Mouse (Mus musculus) ES-Bruce4 (cell line): ENCODE measurements at regions not wholly inside any gene's neighbourhood (a gene's known extent, or its start where the extent isn't known, plus 50 kb on each side); places are given as distances from the start of the nearest gene placed in this dataset.

ENCODE experiments used
- H3K27ac ChIP-seq: 2 replicates; pipeline ENCODE4 v1.5.1; 2012; ENCODE audit warnings: low read length, inconsistent platforms; ENCODE audit not compliant: insufficient read depth
- H3K27me3 ChIP-seq: 2 replicates; pipeline ENCODE4 v1.6.1; 2012; ENCODE audit warnings: mild to moderate bottlenecking, low read length, inconsistent platforms; ENCODE audit not compliant: control insufficient read depth, poor library complexity, insufficient read depth, severe bottlenecking
- H3K36me3 ChIP-seq: 2 replicates; pipeline ENCODE4 v1.6.1; 2012; ENCODE audit warnings: inconsistent platforms, mild to moderate bottlenecking, low read length, moderate library complexity; ENCODE audit not compliant: control insufficient read depth, poor library complexity, insufficient read depth, severe bottlenecking
- H3K4me1 ChIP-seq: one replicate; pipeline ENCODE4 v1.8.1; 2011; ENCODE audit warnings: low read length; ENCODE audit not compliant: control insufficient read depth, insufficient read depth
- H3K4me3 ChIP-seq: 2 replicates; pipeline ENCODE4 v1.5.1; 2011; ENCODE audit warnings: low read depth, mild to moderate bottlenecking, low read length
- H3K9ac ChIP-seq: 2 replicates; pipeline ENCODE4 v1.6.1; 2012; ENCODE audit warnings: low read depth, mild to moderate bottlenecking, inconsistent platforms; ENCODE audit not compliant: poor library complexity, severe bottlenecking
- H3K9me3 ChIP-seq: replicated peaks from 2 replicates; pipeline ENCODE4 v1.6.1; 2012; ENCODE audit warnings: mild to moderate bottlenecking, low read length, inconsistent platforms; ENCODE audit not compliant: control insufficient read depth, poor library complexity, insufficient read depth, severe bottlenecking
- CTCF ChIP-seq: IDR thresholded peaks from one replicate; pipeline ENCODE4 v1.8.1; 2011; ENCODE audit warnings: low read depth, low read length
- EP300 ChIP-seq: IDR thresholded peaks from 2 replicates; pipeline ENCODE4 v1.6.1; 2011; ENCODE audit warnings: low read depth, low read length; ENCODE audit not compliant: insufficient read depth
- POLR2A ChIP-seq: IDR thresholded peaks from one replicate; pipeline ENCODE4 v1.8.1; 2011; ENCODE audit warnings: low read length; ENCODE audit not compliant: insufficient read depth

DNA sequence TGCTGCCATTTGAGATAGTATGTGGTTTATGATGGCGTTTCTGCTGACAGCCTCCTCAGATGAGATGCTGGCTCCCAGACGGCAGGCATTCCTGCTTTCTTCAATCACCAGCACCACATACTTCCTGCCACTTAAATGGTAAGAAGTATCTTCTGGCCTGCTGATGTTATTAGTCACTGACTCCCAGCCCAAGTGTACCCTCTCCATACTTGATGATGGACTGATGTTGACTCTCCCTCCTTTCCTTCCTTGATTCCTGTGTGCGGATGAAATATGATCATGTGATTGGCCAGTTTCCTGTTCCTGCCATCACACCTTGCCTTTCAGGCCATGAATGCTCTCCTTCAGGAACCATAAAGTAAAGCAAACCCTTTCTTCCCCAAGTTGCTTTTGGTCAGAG lies 50.8 kb upstream of the Rpl10-ps3 start:
- TF ChIP-seq EP300 (no peak), POLR2A (no peak), CTCF (no peak)
- no peak overlapping the region for H3K27ac ChIP-seq
- no peaks in the 10 kb centered on the region for H3K4me1 ChIP-seq
- no peaks in the 10 kb centered on the region for H3K36me3 ChIP-seq
- no peaks in the 10 kb centered on the region for H3K27me3 ChIP-seq
- no peak overlapping the region for H3K9ac ChIP-seq
- no peak overlapping the region for H3K4me3 ChIP-seq
- H3K9me3 ChIP-seq = no peaks in the 10 kb centered on the region

DNA sequence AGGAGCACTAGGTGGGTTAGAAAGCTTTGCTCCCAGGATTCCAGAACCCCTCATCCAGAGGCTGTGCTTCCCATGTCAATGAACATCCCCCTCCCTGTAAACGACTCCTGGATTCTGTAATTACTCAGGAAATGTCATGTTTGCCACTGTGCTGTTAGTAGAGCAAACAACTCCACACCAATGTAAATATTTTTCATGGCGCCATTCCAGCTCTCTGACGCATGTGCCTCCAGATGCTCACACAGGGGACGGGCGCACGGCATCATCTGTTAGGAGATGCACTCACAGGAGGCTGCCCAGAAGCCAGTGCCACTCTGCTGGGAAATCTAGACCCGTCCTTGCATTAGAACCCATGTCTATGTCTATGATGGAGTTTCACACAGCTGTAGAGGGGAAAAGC lies 51.3 kb upstream of the Rpl10-ps3 start:
- H3K36me3 ChIP-seq = no peaks in the 10 kb centered on the region
- no peak overlapping the region for H3K27ac ChIP-seq
- H3K27me3 ChIP-seq = no peaks in the 10 kb centered on the region
- no peak for TF ChIP-seq CTCF
- TF ChIP-seq EP300 = no peak
- no peak for TF ChIP-seq POLR2A
- H3K9me3 ChIP-seq = no peaks in the 10 kb centered on the region
- H3K9ac ChIP-seq = no peak overlapping the region
- no peak overlapping the region for H3K4me3 ChIP-seq
- H3K4me1 ChIP-seq = no peaks in the 10 kb centered on the region

DNA sequence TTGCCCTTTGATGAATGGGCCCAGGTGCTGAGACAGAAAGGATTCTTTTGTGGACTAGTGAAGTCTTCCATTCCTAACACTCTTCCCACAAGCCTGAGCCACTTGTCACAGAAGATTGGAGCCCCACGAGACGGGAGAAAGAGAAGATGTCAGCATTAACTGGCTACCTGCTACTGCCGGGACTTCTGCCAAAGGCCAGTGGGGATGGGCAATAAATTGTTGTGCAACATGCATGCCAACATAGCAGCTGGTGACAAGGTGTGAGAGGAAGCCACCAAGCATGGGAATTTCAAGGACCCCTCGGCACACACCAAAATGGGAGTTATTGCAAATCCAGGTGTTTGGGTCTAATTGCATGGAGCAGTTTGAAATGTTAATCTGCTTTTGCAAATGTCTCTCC lies 63.6 kb upstream of the Rpl10-ps3 start:
- no peaks in the 10 kb centered on the region for H3K9me3 ChIP-seq
- no peak overlapping the region for H3K27ac ChIP-seq
- H3K9ac ChIP-seq = no peak overlapping the region
- H3K27me3 ChIP-seq = no peaks in the 10 kb centered on the region
- no peaks in the 10 kb centered on the region for H3K4me1 ChIP-seq
- H3K36me3 ChIP-seq = no peaks in the 10 kb centered on the region
- H3K4me3 ChIP-seq = no peak overlapping the region
- TF ChIP-seq CTCF (no peak), EP300 (no peak), POLR2A (no peak)

DNA sequence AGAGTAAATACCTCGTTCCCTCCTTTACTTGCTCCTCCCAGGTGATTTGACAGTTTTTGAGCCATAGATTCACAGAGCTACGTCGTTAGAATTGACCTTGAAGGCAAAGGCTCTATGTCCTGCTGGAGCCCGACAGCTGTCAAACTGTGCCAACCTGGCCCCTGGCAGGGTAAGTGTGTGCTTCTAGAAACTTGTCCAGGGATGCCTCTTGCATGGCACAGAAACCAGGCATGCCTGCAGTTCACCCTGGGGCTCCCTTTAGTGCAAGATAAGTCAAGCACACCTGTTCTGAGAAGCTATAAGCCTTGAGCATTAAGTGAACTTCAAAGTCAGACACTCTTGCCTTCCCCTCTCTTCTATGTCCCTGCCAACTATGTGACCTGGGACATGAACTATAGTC lies 64.1 kb upstream of the Rpl10-ps3 start:
- TF ChIP-seq EP300 (no peak), POLR2A (no peak), CTCF (no peak)
- H3K27ac ChIP-seq = no peak overlapping the region
- no peaks in the 10 kb centered on the region for H3K4me1 ChIP-seq
- H3K27me3 ChIP-seq = no peaks in the 10 kb centered on the region
- H3K9ac ChIP-seq = no peak overlapping the region
- H3K4me3 ChIP-seq = no peak overlapping the region
- H3K36me3 ChIP-seq = no peaks in the 10 kb centered on the region
- no peaks in the 10 kb centered on the region for H3K9me3 ChIP-seq

DNA sequence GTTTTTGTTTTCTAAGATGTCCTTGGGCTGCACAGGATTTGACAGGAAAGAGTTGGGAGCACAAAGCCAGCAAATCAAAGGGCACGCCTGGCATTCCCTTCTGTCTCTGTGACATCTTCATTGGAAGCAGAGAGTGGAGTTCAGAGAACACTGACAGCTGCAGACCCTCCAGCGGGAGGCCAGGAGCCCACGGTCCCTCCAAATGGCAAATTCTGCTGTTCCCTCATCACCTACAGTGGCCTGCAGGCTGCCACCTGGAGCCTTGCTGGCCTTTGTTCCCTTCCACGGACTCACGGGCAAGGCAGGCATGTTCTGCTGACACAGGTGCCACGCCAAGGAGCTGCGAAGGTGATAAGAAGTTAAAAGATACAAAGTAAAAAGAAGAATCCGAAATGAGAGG lies 68.2 kb upstream of the Rpl10-ps3 start:
- Histone ChIP-seq H3K27me3 (no peaks in the 10 kb centered on the region), H3K27ac (no peak overlapping the region), H3K9ac (no peak overlapping the region), H3K9me3 (no peaks in the 10 kb centered on the region), H3K4me1 (no peaks in the 10 kb centered on the region), H3K36me3 (no peaks in the 10 kb centered on the region), H3K4me3 (no peak overlapping the region)
- TF ChIP-seq CTCF (no peak), POLR2A (no peak), EP300 (no peak)

DNA sequence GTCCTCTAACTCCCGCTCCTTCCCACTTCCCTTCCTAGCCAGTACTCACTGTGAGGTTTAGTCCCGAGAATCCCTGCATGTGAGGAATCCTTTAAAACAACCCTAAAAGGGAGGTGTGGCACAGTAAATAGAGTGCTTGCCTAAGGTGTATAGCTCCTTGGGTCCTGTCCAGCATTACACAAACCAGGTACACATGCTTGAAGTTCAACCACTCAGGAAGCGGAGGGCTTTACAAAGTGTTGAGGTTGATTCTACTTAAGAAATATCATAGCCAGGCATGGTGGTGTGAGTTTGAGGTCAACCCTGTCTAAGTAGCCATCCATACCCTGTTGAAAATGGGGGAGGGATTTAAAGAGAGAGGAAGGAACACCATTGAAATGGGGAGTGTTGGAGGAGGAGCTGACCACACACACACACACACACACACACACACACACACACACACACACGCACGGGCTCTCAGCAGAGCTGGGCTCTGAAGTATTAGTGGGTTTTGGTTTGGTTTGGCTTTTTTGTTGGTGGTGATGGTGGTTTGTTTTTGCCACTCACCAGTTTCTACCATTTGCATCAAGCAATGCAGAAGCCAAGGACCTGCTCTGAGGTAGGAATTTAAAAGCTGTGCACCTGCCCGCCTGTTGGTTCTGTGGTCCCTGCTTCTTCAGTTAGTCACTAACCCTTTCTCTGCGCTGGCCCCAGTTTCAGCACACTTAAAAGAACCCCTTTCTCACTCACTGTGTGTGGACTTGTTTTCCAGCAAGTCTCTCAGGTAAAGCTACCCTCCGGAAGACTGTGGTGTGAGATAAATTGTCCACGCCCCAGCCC lies 69.0 kb upstream of the Rpl10-ps3 start:
- Histone ChIP-seq H3K4me3 (no peak overlapping the region), H3K9ac (no peak overlapping the region), H3K9me3 (no peaks in the 10 kb centered on the region), H3K4me1 (no peaks in the 10 kb centered on the region), H3K36me3 (no peaks in the 10 kb centered on the region), H3K27me3 (no peaks in the 10 kb centered on the region), H3K27ac (no peak overlapping the region)
- TF ChIP-seq EP300 = no peak
- no peak for TF ChIP-seq CTCF
- no peak for TF ChIP-seq POLR2A
